Mouse (Mus musculus) ES-E14 (cell line): Measurements from ENCODE around the gene Ccdc85c.

ENCODE experiments used
- HCFC1 ChIP-seq: IDR thresholded peaks from 2 replicates; pipeline ENCODE4 v1.6.1; 2012; ENCODE audit warnings: low read length, inconsistent platforms, borderline replicate concordance; ENCODE audit not compliant: insufficient read depth
- MAFK ChIP-seq: IDR thresholded peaks from 2 replicates; pipeline ENCODE4 v1.6.1; 2014; ENCODE audit warnings: mild to moderate bottlenecking, low read depth, low read length, inconsistent platforms; ENCODE audit not compliant: insufficient read depth
- ZC3H11A ChIP-seq: IDR thresholded peaks from 2 replicates; pipeline ENCODE4 v1.6.1; 2012; ENCODE audit warnings: low read depth, mild to moderate bottlenecking, inconsistent platforms, low read length, borderline replicate concordance
- ZNF384 ChIP-seq: IDR thresholded peaks from 2 replicates; pipeline ENCODE4 v1.6.1; 2012; ENCODE audit warnings: low read depth, low read length, inconsistent platforms

DNA sequence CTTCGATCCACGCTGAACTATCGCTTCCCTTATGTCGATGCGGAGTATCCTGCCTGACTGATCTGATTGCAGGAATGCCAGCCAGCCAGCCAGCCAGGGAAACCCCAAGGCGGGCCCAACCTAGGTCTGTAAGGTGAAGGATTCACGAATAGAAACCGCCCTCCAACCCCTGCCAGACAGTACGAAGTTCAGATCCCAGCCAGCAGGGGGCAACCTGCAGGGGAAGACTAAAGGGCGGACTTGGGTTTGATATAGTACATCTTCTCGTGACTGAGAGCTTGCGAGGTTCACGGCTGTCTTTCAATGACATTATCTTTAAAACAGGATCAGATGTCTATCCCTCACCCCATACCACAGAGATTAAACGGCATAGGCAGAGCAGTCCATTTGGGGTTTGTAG lies 32.3 kb upstream of the Ccdc85c start:
- TF ChIP-seq ZNF384 (no peak), HCFC1 (no peak), ZC3H11A (no peak), MAFK (no peak)
